Mouse (Mus musculus): ENCODE results near the gene Olfr983. TPM values are rescaled to one million over a fixed set of nuclear protein-coding genes. Genes with fewer than 3 reads are reported as not detected.

Gene Olfr983
- polyA plus RNA-seq (2014; fragmentation: Illumina TruSeq; extraction: RNeasy Lipid Tissue Mini Kit (QIAGEN cat#74804); ENCODE audit: low read depth, low replicate concordance) = not detected

DNA sequence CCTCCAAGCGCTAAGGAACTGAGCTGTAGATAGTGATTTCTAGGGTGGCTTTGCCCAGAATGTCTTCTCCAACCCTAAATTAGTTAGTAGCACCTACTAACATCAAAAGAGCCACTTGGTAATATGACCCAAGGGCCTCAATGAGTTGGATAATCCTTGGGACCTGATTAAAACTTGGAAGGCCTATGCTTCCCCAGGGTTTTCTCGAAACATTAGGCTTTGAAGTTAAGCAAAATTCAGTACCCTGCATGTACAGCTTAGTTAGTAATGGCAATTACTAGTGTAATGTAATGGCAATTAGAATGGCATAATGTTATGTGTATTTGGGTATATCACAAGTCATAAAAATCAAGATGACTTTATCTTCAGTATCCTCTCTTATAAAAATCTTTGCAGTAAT lies at the start of gene Olfr983:
Gene Olfr983 (minus strand): TSS at position 101 of the 400 bp plus-strand sequence.

DNA sequence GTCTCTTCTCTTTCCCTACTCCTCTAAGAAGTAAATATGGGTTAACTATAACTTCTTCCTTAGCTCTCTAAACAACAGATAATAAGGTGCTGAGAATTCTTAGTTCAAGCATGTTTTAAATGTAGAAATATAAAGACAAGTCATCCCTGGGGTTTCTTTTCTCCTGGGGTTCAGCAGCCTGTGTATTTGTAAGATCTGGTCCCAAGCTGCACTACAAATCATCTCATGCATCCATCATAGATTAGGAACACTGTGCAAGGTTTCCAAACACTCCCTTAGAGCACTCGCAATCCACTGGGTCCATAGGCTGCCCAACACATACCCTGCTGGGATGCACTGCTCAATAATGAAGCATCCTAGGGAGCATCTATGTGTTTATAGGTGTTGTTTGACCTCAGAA lies 36.7 kb upstream of the Olfr983 start, which contains the start of gene Olfr985:
Gene Olfr985 (minus strand): TSS at position 101 of the 400 bp plus-strand sequence.

DNA sequence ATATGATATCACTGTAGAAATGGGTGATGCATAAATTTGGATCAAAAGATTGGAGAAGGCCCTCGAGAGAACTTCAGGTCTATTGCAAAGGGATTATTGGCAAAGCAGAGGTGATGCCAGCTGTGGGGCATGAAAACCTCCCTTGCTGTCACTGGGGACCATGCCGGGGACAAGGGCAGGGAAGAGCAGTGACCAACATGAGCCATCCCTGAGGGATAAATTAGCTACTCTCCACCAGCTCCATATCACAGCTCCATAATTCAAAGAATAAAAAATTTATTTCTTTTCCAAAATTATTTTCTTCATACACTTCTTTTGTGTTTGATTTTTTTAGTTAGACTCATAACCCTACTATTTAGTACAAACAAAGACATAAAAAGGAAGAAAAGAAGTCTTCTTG lies 20.7 kb upstream of the Olfr983 start, which contains the start of gene Olfr984:
Gene Olfr984 (minus strand): TSS at position 101 of the 400 bp plus-strand sequence.

DNA sequence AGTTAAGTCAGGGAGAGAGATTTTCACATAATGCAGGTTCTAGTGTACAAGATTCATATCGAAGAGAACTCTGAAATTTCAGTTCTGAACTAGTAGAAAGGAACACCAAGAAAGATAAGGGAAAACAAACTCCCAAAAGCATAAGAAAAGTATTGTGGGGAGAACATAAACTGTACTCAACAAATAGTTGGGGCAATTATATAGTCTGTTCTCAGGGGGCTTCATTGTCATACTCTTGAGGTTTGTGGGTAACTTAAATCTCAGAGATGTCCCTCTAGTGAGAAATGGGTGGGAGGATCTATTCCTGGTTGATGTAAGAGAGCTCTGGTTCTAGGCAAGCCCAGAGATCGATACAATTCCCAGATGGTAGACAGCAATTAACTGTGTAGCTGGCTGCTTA lies 19.9 kb downstream of the Olfr983 start, which contains the start of gene Olfr982:
Gene Olfr982 (plus strand): TSS at position 301 of the 400 bp plus-strand sequence.

Other genes starting within 250 kb of the Olfr983 start
- gene Olfr972, start 227.2 kb downstream of the Olfr983 start, polyA plus RNA-seq (2014; fragmentation: Illumina TruSeq; extraction: RNeasy Lipid Tissue Mini Kit (QIAGEN cat#74804); ENCODE audit: low read depth, low replicate concordance) = not detected
- not detected for gene Olfr229, start 186.3 kb downstream of the Olfr983 start, polyA plus RNA-seq (2014; fragmentation: Illumina TruSeq; extraction: RNeasy Lipid Tissue Mini Kit (QIAGEN cat#74804); ENCODE audit: low read depth, low replicate concordance)
- gene Olfr974, start 156.1 kb downstream of the Olfr983 start, polyA plus RNA-seq (2014; fragmentation: Illumina TruSeq; extraction: RNeasy Lipid Tissue Mini Kit (QIAGEN cat#74804); ENCODE audit: low read depth, low replicate concordance) = not detected
- not detected for gene Olfr975, start 141.5 kb downstream of the Olfr983 start, polyA plus RNA-seq (2014; fragmentation: Illumina TruSeq; extraction: RNeasy Lipid Tissue Mini Kit (QIAGEN cat#74804); ENCODE audit: low read depth, low replicate concordance)
- not detected for gene Olfr976, start 132.5 kb downstream of the Olfr983 start, polyA plus RNA-seq (2014; fragmentation: Illumina TruSeq; extraction: RNeasy Lipid Tissue Mini Kit (QIAGEN cat#74804); ENCODE audit: low read depth, low replicate concordance)
- not detected for gene Olfr978, start 101.5 kb downstream of the Olfr983 start, polyA plus RNA-seq (2014; fragmentation: Illumina TruSeq; extraction: RNeasy Lipid Tissue Mini Kit (QIAGEN cat#74804); ENCODE audit: low read depth, low replicate concordance)
- gene Olfr979, start 90.1 kb downstream of the Olfr983 start, polyA plus RNA-seq (2014; fragmentation: Illumina TruSeq; extraction: RNeasy Lipid Tissue Mini Kit (QIAGEN cat#74804); ENCODE audit: low read depth, low replicate concordance) = not detected
- not detected for gene Olfr980, start 84.0 kb downstream of the Olfr983 start, polyA plus RNA-seq (2014; fragmentation: Illumina TruSeq; extraction: RNeasy Lipid Tissue Mini Kit (QIAGEN cat#74804); ENCODE audit: low read depth, low replicate concordance)
- gene Olfr981, start 72.1 kb downstream of the Olfr983 start, polyA plus RNA-seq (2014; fragmentation: Illumina TruSeq; extraction: RNeasy Lipid Tissue Mini Kit (QIAGEN cat#74804); ENCODE audit: low read depth, low replicate concordance) = not detected
- gene Olfr982, start 19.8 kb downstream of the Olfr983 start, polyA plus RNA-seq (2014; fragmentation: Illumina TruSeq; extraction: RNeasy Lipid Tissue Mini Kit (QIAGEN cat#74804); ENCODE audit: low read depth, low replicate concordance) = not detected
- gene Olfr984, start 20.6 kb upstream of the Olfr983 start, polyA plus RNA-seq (2014; fragmentation: Illumina TruSeq; extraction: RNeasy Lipid Tissue Mini Kit (QIAGEN cat#74804); ENCODE audit: low read depth, low replicate concordance) = not detected
- not detected for gene Olfr985, start 36.6 kb upstream of the Olfr983 start, polyA plus RNA-seq (2014; fragmentation: Illumina TruSeq; extraction: RNeasy Lipid Tissue Mini Kit (QIAGEN cat#74804); ENCODE audit: low read depth, low replicate concordance)
- gene Tmem225, start 54.5 kb upstream of the Olfr983 start, polyA plus RNA-seq (2014; fragmentation: Illumina TruSeq; extraction: RNeasy Lipid Tissue Mini Kit (QIAGEN cat#74804); ENCODE audit: low read depth, low replicate concordance) = not detected
- gene Olfr986, start 87.3 kb upstream of the Olfr983 start, polyA plus RNA-seq (2014; fragmentation: Illumina TruSeq; extraction: RNeasy Lipid Tissue Mini Kit (QIAGEN cat#74804); ENCODE audit: low read depth, low replicate concordance) = not detected
- gene Zfp202, start 98.7 kb upstream of the Olfr983 start, polyA plus RNA-seq (2014; fragmentation: Illumina TruSeq; extraction: RNeasy Lipid Tissue Mini Kit (QIAGEN cat#74804); ENCODE audit: low read depth, low replicate concordance) = 8.2 TPM
- 5.8 TPM for gene Scn3b, start 175.6 kb upstream of the Olfr983 start, polyA plus RNA-seq (2014; fragmentation: Illumina TruSeq; extraction: RNeasy Lipid Tissue Mini Kit (QIAGEN cat#74804); ENCODE audit: low read depth, low replicate concordance)